Mouse (Mus musculus): ENCODE results near the gene Gm7102.
"Not testable (repeated sequence)": the region's sequence is repeated elsewhere in the genome, so short reads cannot be mapped to it uniquely, and the experiment has no call there.

Gm7102 gene

GRCm38 (mm10) chr19:61175756-61176324, at the start of gene Gm7102:
TSS of gene Gm7102 (minus strand) at chr19:61176309.
- no peak for DNase-seq (ENCODE audit: low read depth, low spot score)

- peak; percentile 33 for DNase-seq (ENCODE audit: low read depth, low spot score)
Observed at GRCm38 (mm10) chr19:61224678-61225525, 48.8 kb upstream of the Gm7102 start.

- peak; percentile 98 for DNase-seq (ENCODE audit: low read depth, low spot score)
Observed at GRCm38 (mm10) chr19:61223706-61224328, 47.7 kb upstream of the Gm7102 start.

- not testable (repeated sequence) for DNase-seq (ENCODE audit: low read depth, low spot score)
Observed at GRCm38 (mm10) chr19:61207506-61207905, 31.4 kb upstream of the Gm7102 start.

GRCm38 (mm10) chr19:61199836-61200235, 23.7 kb upstream of the Gm7102 start:
- DNase-seq (ENCODE audit: low read depth, low spot score) = no peak

GRCm38 (mm10) chr19:61199316-61199715, 23.2 kb upstream of the Gm7102 start:
- peak; percentile 57 for DNase-seq (ENCODE audit: low read depth, low spot score)

- not testable (repeated sequence) for DNase-seq (ENCODE audit: low read depth, low spot score)
Observed at GRCm38 (mm10) chr19:61183590-61183989, 7.5 kb upstream of the Gm7102 start, which contains the start of gene Gm6020. TSS of gene Gm6020 (plus strand) at chr19:61183890.

- DNase-seq (ENCODE audit: low read depth, low spot score) = peak; percentile 20
Observed at GRCm38 (mm10) chr19:61151701-61152420, 24.2 kb downstream of the Gm7102 start.

GRCm38 (mm10) chr19:61151372-61151700, 24.8 kb downstream of the Gm7102 start:
- peak; percentile 38 for DNase-seq (ENCODE audit: low read depth, low spot score)

- no peak for DNase-seq (ENCODE audit: low read depth, low spot score)
Observed at GRCm38 (mm10) chr19:61141299-61141698, 34.8 kb downstream of the Gm7102 start.

- peak; percentile 74 for DNase-seq (ENCODE audit: low read depth, low spot score)
Observed at GRCm38 (mm10) chr19:61140342-61141206, 35.5 kb downstream of the Gm7102 start, which contains the start of gene Zfp950. TSS of gene Zfp950 (minus strand) at chr19:61140840.

GRCm38 (mm10) chr19:61138655-61139054, 37.5 kb downstream of the Gm7102 start:
- DNase-seq (ENCODE audit: low read depth, low spot score) = no peak

GRCm38 (mm10) chr19:61131096-61131495, 45.0 kb downstream of the Gm7102 start:
- DNase-seq (ENCODE audit: low read depth, low spot score) = peak; percentile 52
